Mouse (Mus musculus) hindbrain, postnatal 0 days (tissue): Measurements from ENCODE around the gene Ccdc42. TPM values are rescaled to one million over a fixed set of nuclear protein-coding genes. Genes with fewer than 3 reads are reported as not detected.

Experiments used
- ATAC-seq: fragments of 200-750 bp; cut with Nextera tagmentation; 2 replicates; pipeline ENCODE4 v1.8.0; 2017; ENCODE audit warnings: mild to moderate bottlenecking, moderate TSS enrichment, moderate library complexity
- DNase-seq: peaks from one replicate; pipeline ENCODE4 v3.0.0-alpha.2; 2015; ENCODE audit warnings: low spot score
- H3K27ac ChIP-seq: fragments of 300-500 bp; sonication (generic); 2 replicates; pipeline ENCODE4 v1.5.1; 2014; ENCODE audit warnings: mild to moderate bottlenecking
- H3K27me3 ChIP-seq: fragments of 300-500 bp; sonication (generic); 2 replicates; pipeline ENCODE4 v1.6.1; 2014; ENCODE audit warnings: low read length, mixed read lengths; ENCODE audit not compliant: insufficient read depth
- H3K36me3 ChIP-seq: fragments of 300-500 bp; sonication (generic); 2 replicates; pipeline ENCODE4 v1.6.1; 2014; ENCODE audit warnings: low read length, mixed read lengths; ENCODE audit not compliant: insufficient read depth
- H3K4me1 ChIP-seq: fragments of 300-500 bp; sonication (generic); 2 replicates; pipeline ENCODE4 v1.6.1; 2014; ENCODE audit warnings: antibody characterized with exemption, low read length, mixed read lengths; ENCODE audit not compliant: insufficient read depth
- H3K4me2 ChIP-seq: fragments of 300-500 bp; sonication (generic); 2 replicates; pipeline ENCODE4 v1.6.1; 2014; ENCODE audit warnings: low read depth, mild to moderate bottlenecking, low read length, moderate library complexity, mixed read lengths
- H3K4me3 ChIP-seq: fragments of 300-500 bp; sonication (generic); 2 replicates; pipeline ENCODE4 v1.5.1; 2014; ENCODE audit warnings: low read length
- H3K9ac ChIP-seq: fragments of 300-500 bp; sonication (generic); replicated peaks from 2 replicates; pipeline ENCODE4 v1.6.1; 2014; ENCODE audit warnings: mild to moderate bottlenecking, low read length, moderate library complexity, mixed read lengths
- H3K9me3 ChIP-seq: fragments of 300-500 bp; sonication (generic); 2 replicates; pipeline ENCODE4 v1.6.1; 2016; ENCODE audit warnings: low read length, mixed read lengths
- CTCF ChIP-seq: IDR thresholded peaks from 2 replicates; pipeline ENCODE4 v1.5.1; 2016; ENCODE audit warnings: antibody characterized with exemption, control low read depth, low read depth
- WGBS: fragments of 180-500 bp; shearing (Covaris S2); extraction: QIAGEN DNeasy Blood & Tissue Kit; methylation state at CpG from one replicate; pipeline ENCODE4 v1.1.7; 2014; 5-methylcytosine and 5-hydroxymethylcytosine counted together
- polyA plus RNA-seq: library from polyadenylated mRNA; unstranded; fragments of >200 nt; fragmentation: Nextera tagmentation; extraction: Ambion mirVana; gene quantifications from 2 replicates; pipeline ENCODE4 v1.2.1, GENCODE M21; 2015
- total RNA-seq: library from RNA; depleted of rRNA; stranded (reverse); fragments of >200 nt; gene quantifications from 2 replicates; pipeline ENCODE4 v1.2.3, GENCODE M21; 2014; rRNA removed

The Ccdc42 gene
- 0.25 TPM in 1 of 2 replicates, not detected in the other for total RNA-seq
- polyA plus RNA-seq: 0.28 and 0.44 TPM in 2 replicates

- H3K9me3 ChIP-seq: no peaks in the 10 kb centered on the region
- peaks cover 3% of the 10 kb centered on the region; the same call in 1 of the 2 replicates for H3K4me1 ChIP-seq
- ATAC-seq (no peak), DNase-seq (no peak)
- H3K36me3 ChIP-seq: no peaks in the 10 kb centered on the region
- H3K9ac ChIP-seq: no peak within 1 kb of the TSS
- H3K27me3 ChIP-seq: no peaks in the 10 kb centered on the region
- no peak within 1 kb of the TSS for H3K27ac ChIP-seq
- H3K4me2 ChIP-seq: no peak within 1 kb of the TSS
- H3K4me3 ChIP-seq: no peak within 1 kb of the TSS
- WGBS: 55% methylated on average over 5 of the region's 5 CpGs
- no peak for TF ChIP-seq CTCF
Measured at GRCm38 (mm10) chr11:68586721-68587120, at the start of gene Ccdc42. Gene Ccdc42 (plus strand): TSS chr11:68587021.

- Histone ChIP-seq H3K27ac (no peak overlapping the region), H3K4me3 (no peak overlapping the region), H3K9ac (no peak overlapping the region), H3K9me3 (no peaks in the 10 kb centered on the region), H3K4me2 (no peak overlapping the region), H3K27me3 (no peaks in the 10 kb centered on the region), H3K4me1 (no peaks in the 10 kb centered on the region), H3K36me3 (no peaks in the 10 kb centered on the region)
- ATAC-seq: no peak
- no peak for DNase-seq
- WGBS: 62% methylated on average over 5 of the region's 5 CpGs
- no peak for TF ChIP-seq CTCF
Measured at GRCm38 (mm10) chr11:68539621-68540020, 47.2 kb upstream of the Ccdc42 start.

- H3K4me1 ChIP-seq: no peaks in the 10 kb centered on the region
- 10% methylated on average over 8 of the region's 8 CpGs for WGBS
- no peak overlapping the region for H3K4me3 ChIP-seq
- H3K27me3 ChIP-seq: no peaks in the 10 kb centered on the region
- no peak for ATAC-seq
- H3K9me3 ChIP-seq: no peaks in the 10 kb centered on the region
- no peak overlapping the region for H3K4me2 ChIP-seq
- H3K36me3 ChIP-seq: no peaks in the 10 kb centered on the region
- peak; percentile 32 for DNase-seq
- no peak overlapping the region for H3K27ac ChIP-seq
- TF ChIP-seq CTCF: peak; percentile 67
- no peak overlapping the region for H3K9ac ChIP-seq
Measured at GRCm38 (mm10) chr11:68544554-68544953, 42.3 kb upstream of the Ccdc42 start.

GRCm38 (mm10) chr11:68545172-68545571 lies 41.6 kb upstream of the Ccdc42 start:
- no peak for TF ChIP-seq CTCF

GRCm38 (mm10) chr11:68545682-68546222 lies 41.1 kb upstream of the Ccdc42 start:
- no peak overlapping the region for H3K4me3 ChIP-seq
- 86% methylated on average over 8 of the region's 8 CpGs for WGBS
- H3K27ac ChIP-seq: no peak overlapping the region
- no peak overlapping the region for H3K9ac ChIP-seq
- H3K36me3 ChIP-seq: no peaks in the 10 kb centered on the region
- no peaks in the 10 kb centered on the region for H3K9me3 ChIP-seq
- no peaks in the 10 kb centered on the region for H3K27me3 ChIP-seq
- H3K4me2 ChIP-seq: no peak overlapping the region
- no peak for DNase-seq
- no peaks in the 10 kb centered on the region for H3K4me1 ChIP-seq
- no peak for ATAC-seq
- no peak for TF ChIP-seq CTCF

More at GRCm38 (mm10) chr11:68545172-68545571, 41.6 kb upstream of the Ccdc42 start:
- no peak overlapping the region for H3K27ac ChIP-seq
- no peak for ATAC-seq
- no peaks in the 10 kb centered on the region for H3K36me3 ChIP-seq
- no peaks in the 10 kb centered on the region for H3K9me3 ChIP-seq
- H3K4me3 ChIP-seq: no peak overlapping the region
- H3K27me3 ChIP-seq: no peaks in the 10 kb centered on the region
- no peak overlapping the region for H3K4me2 ChIP-seq
- H3K9ac ChIP-seq: no peak overlapping the region
- no peaks in the 10 kb centered on the region for H3K4me1 ChIP-seq
- no peak for DNase-seq
- 57% methylated on average over 7 of the region's 7 CpGs for WGBS

GRCm38 (mm10) chr11:68547484-68547883 lies 39.3 kb upstream of the Ccdc42 start:
- no peaks in the 10 kb centered on the region for H3K27me3 ChIP-seq
- H3K4me2 ChIP-seq: no peak overlapping the region
- H3K36me3 ChIP-seq: no peaks in the 10 kb centered on the region
- no peaks in the 10 kb centered on the region for H3K9me3 ChIP-seq
- no peaks in the 10 kb centered on the region for H3K4me1 ChIP-seq
- H3K4me3 ChIP-seq: no peak overlapping the region
- H3K9ac ChIP-seq: no peak overlapping the region
- ATAC-seq (no peak), DNase-seq (no peak)
- no peak overlapping the region for H3K27ac ChIP-seq
- WGBS: 58% methylated on average over 2 of the region's 2 CpGs
- TF ChIP-seq CTCF: no peak

- no peaks in the 10 kb centered on the region for H3K27me3 ChIP-seq
- no peaks in the 10 kb centered on the region for H3K9me3 ChIP-seq
- H3K4me1 ChIP-seq: no peaks in the 10 kb centered on the region
- DNase-seq (no peak), ATAC-seq (no peak)
- no peak overlapping the region for H3K27ac ChIP-seq
- H3K4me2 ChIP-seq: no peak overlapping the region
- H3K4me3 ChIP-seq: no peak overlapping the region
- TF ChIP-seq CTCF: peak; percentile 40
- no peak overlapping the region for H3K9ac ChIP-seq
- 45% methylated on average over 3 of the region's 3 CpGs for WGBS
- no peaks in the 10 kb centered on the region for H3K36me3 ChIP-seq
Measured at GRCm38 (mm10) chr11:68549597-68549996, 37.2 kb upstream of the Ccdc42 start.
